Mouse (Mus musculus) intestine, embryonic 14.5 days (tissue): ENCODE results near the gene Akap13. TPM values are rescaled to one million over a fixed set of nuclear protein-coding genes. Genes with fewer than 3 reads are reported as not detected.

ENCODE experiments used
- ATAC-seq: fragments of 200-750 bp; cut with Nextera tagmentation; replicated peaks from 2 replicates; pipeline ENCODE4 v1.8.0; 2017; ENCODE audit warnings: low read depth, moderate number of reproducible peaks, moderate TSS enrichment, moderate library complexity; ENCODE audit not compliant: low FRiP score, low TSS enrichment
- DNase-seq: peaks from one replicate; pipeline ENCODE4 v3.0.0-alpha.2; 2018; ENCODE audit warnings: low spot score
- H3K27ac ChIP-seq: fragments of 300-500 bp; sonication (generic); 2 replicates; pipeline ENCODE4 v1.5.1; 2014; ENCODE audit warnings: low read depth, mild to moderate bottlenecking, control low read depth
- H3K27me3 ChIP-seq: fragments of 300-500 bp; sonication (generic); replicated peaks from 2 replicates; pipeline ENCODE4 v1.6.1; 2014; ENCODE audit warnings: low read length, control low read depth; ENCODE audit not compliant: control insufficient read depth, insufficient read depth
- H3K36me3 ChIP-seq: fragments of 300-500 bp; sonication (generic); 2 replicates; pipeline ENCODE4 v1.6.1; 2014; ENCODE audit warnings: low read length, control low read depth; ENCODE audit not compliant: control insufficient read depth, insufficient read depth
- H3K4me1 ChIP-seq: fragments of 300-500 bp; sonication (generic); replicated peaks from 2 replicates; pipeline ENCODE4 v1.6.1; 2014; ENCODE audit warnings: low read length, control low read depth, mixed read lengths; ENCODE audit not compliant: control insufficient read depth, insufficient read depth
- H3K4me2 ChIP-seq: fragments of 300-500 bp; sonication (generic); 2 replicates; pipeline ENCODE4 v1.6.1; 2014; ENCODE audit warnings: low read length
- H3K4me3 ChIP-seq: fragments of 300-500 bp; sonication (generic); 2 replicates; pipeline ENCODE4 v1.5.1; 2014; ENCODE audit warnings: low read depth, low read length, control low read depth, mixed read lengths
- H3K9ac ChIP-seq: fragments of 300-500 bp; sonication (generic); 2 replicates; pipeline ENCODE4 v1.6.1; 2014; ENCODE audit warnings: mild to moderate bottlenecking, low read length
- H3K9me3 ChIP-seq: fragments of 300-500 bp; sonication (generic); 2 replicates; pipeline ENCODE4 v1.6.1; 2016; ENCODE audit warnings: low read length, control low read depth; ENCODE audit not compliant: control insufficient read depth
- WGBS: fragments of 180-500 bp; shearing (Covaris S2); extraction: QIAGEN DNeasy Blood & Tissue Kit; methylation state at CpG from one replicate; pipeline ENCODE4 v1.1.7; 2014; 5-methylcytosine and 5-hydroxymethylcytosine counted together
- polyA plus RNA-seq: library from polyadenylated mRNA; unstranded; fragments of >200 nt; fragmentation: Nextera tagmentation; extraction: Ambion mirVana; gene quantifications from 2 replicates; pipeline ENCODE4 v1.2.1, GENCODE M21; 2014

Gene Akap13
- polyA plus RNA-seq, 1 experiment from 2014 or later, result 51.5 TPM

GRCm38 (mm10) chr7:75498627-75499026, 43.3 kb downstream of the Akap13 start:
- Histone ChIP-seq H3K36me3 (no peaks in the 10 kb centered on the region), H3K27me3 (no peaks in the 10 kb centered on the region), H3K27ac (peak overlapping the region; percentile 24), H3K4me3 (no peak overlapping the region), H3K9me3 (no peaks in the 10 kb centered on the region), H3K9ac (no peak overlapping the region), H3K4me2 (no peak overlapping the region), H3K4me1 (peaks cover 23% of the 10 kb centered on the region; the same call in 1 of the 2 replicates)
- WGBS, result 34% methylated on average over 5 of the region's 5 CpGs
- no peak for DNase-seq
- ATAC-seq, result peak; percentile 28; the same call in 1 of the 2 replicates

DNA sequence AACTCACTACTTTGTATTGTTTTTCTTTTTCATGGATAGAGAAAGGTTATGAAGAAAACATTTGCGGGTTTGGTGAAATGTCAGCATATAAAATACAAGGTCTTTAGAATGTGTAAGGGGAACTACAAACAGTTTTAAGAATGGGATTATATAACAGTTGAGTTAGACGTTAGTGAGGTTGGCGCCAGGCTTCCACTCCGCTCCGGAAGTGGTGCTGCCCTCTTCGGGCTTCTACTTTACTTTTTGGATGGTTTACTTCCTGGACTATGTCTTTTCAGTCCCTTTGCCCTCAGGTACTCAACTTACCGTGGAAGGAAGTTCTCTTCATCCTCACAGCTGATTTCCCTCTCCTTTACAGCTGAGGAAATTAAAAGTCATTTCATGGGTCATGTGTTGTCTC, 43.9 kb downstream of the Akap13 start:
- WGBS, result 72% methylated on average over 7 of the region's 7 CpGs
- no peak for DNase-seq
- Histone ChIP-seq H3K4me2 (no peak overlapping the region), H3K9ac (no peak overlapping the region), H3K27ac (no peak overlapping the region), H3K36me3 (no peaks in the 10 kb centered on the region), H3K4me3 (no peak overlapping the region), H3K4me1 (peaks cover 21% of the 10 kb centered on the region; the same call in 1 of the 2 replicates), H3K27me3 (no peaks in the 10 kb centered on the region), H3K9me3 (no peaks in the 10 kb centered on the region)
- no peak for ATAC-seq

- 88% methylated on average over 4 of the region's 4 CpGs for WGBS
- H3K9ac ChIP-seq, result no peak overlapping the region
- peaks cover 21% of the 10 kb centered on the region; the same call in 1 of the 2 replicates for H3K4me1 ChIP-seq
- no peaks in the 10 kb centered on the region for H3K36me3 ChIP-seq
- ATAC-seq, result no peak
- no peak for DNase-seq
- H3K4me2 ChIP-seq, result no peak overlapping the region
- no peak overlapping the region for H3K4me3 ChIP-seq
- H3K27me3 ChIP-seq, result no peaks in the 10 kb centered on the region
- H3K27ac ChIP-seq, result no peak overlapping the region
- no peaks in the 10 kb centered on the region for H3K9me3 ChIP-seq
These were observed 44.8 kb downstream of the Akap13 start for GRCm38 (mm10) chr7:75500164-75500563.

- H3K9ac ChIP-seq, result no peak overlapping the region
- H3K4me2 ChIP-seq, result no peak overlapping the region
- ATAC-seq (no peak), DNase-seq (no peak)
- peaks cover 21% of the 10 kb centered on the region; the same call in 1 of the 2 replicates for H3K4me1 ChIP-seq
- H3K27me3 ChIP-seq, result no peaks in the 10 kb centered on the region
- 91% methylated on average over 4 of the region's 4 CpGs for WGBS
- no peaks in the 10 kb centered on the region for H3K9me3 ChIP-seq
- no peak overlapping the region for H3K27ac ChIP-seq
- no peaks in the 10 kb centered on the region for H3K36me3 ChIP-seq
- no peak overlapping the region for H3K4me3 ChIP-seq
These were observed 45.5 kb downstream of the Akap13 start for GRCm38 (mm10) chr7:75500793-75501192.

DNA sequence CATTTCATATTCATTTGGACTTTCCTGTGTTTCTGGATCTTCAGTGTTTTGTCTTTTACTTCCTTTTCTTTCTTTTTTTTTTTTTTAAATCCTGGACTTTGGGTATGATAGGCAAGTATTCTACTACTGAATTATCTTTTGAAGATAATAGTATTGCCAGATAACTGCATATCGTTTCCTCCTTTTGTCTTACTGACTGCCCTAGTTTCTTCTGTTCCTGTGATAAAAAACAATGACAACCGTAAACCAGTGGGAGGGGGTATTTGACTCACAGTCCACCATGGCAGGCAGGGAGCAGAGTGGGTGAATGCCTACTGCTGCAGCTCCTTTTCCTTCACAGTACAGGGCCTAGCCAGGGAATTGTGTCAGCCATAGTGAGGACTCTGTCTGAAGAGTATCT, 49.2 kb downstream of the Akap13 start:
- Histone ChIP-seq H3K4me1 (peaks cover 14% of the 10 kb centered on the region), H3K4me3 (no peak overlapping the region), H3K9ac (no peak overlapping the region), H3K27ac (no peak overlapping the region), H3K9me3 (no peaks in the 10 kb centered on the region), H3K36me3 (no peaks in the 10 kb centered on the region), H3K27me3 (no peaks in the 10 kb centered on the region), H3K4me2 (no peak overlapping the region)
- ATAC-seq (no peak), DNase-seq (no peak)
- 65% methylated on average over 2 of the region's 2 CpGs for WGBS

- Histone ChIP-seq H3K4me3 (no peak overlapping the region), H3K9ac (no peak overlapping the region), H3K36me3 (no peaks in the 10 kb centered on the region), H3K27ac (0 out of 2 replicates have a peak overlapping the region, but pooled peaks have one; percentile 22), H3K4me1 (peaks cover 17% of the 10 kb centered on the region), H3K9me3 (no peaks in the 10 kb centered on the region), H3K4me2 (no peak overlapping the region), H3K27me3 (no peaks in the 10 kb centered on the region)
- no peak for ATAC-seq
- DNase-seq, result no peak
- WGBS, result 73% methylated on average over 4 of the region's 4 CpGs
These were observed 51.3 kb downstream of the Akap13 start for GRCm38 (mm10) chr7:75506628-75507027.

GRCm38 (mm10) chr7:75509085-75509873, 53.9 kb downstream of the Akap13 start:
- H3K9me3 ChIP-seq, result no peaks in the 10 kb centered on the region
- H3K36me3 ChIP-seq, result no peaks in the 10 kb centered on the region
- no peak overlapping the region for H3K9ac ChIP-seq
- no peak overlapping the region for H3K4me3 ChIP-seq
- H3K27me3 ChIP-seq, result no peaks in the 10 kb centered on the region
- 49% methylated on average over 5 of the region's 5 CpGs for WGBS
- DNase-seq, result no peak
- peaks cover 17% of the 10 kb centered on the region for H3K4me1 ChIP-seq
- peak overlapping the region; percentile 11; the same call in 1 of the 2 replicates for H3K27ac ChIP-seq
- ATAC-seq, result no peak
- no peak overlapping the region for H3K4me2 ChIP-seq

GRCm38 (mm10) chr7:75515472-75515871, 60.1 kb downstream of the Akap13 start:
- WGBS, result 83% methylated on average over 6 of the region's 6 CpGs
- Histone ChIP-seq H3K9ac (no peak overlapping the region), H3K9me3 (no peaks in the 10 kb centered on the region), H3K4me1 (peaks cover 12% of the 10 kb centered on the region), H3K4me2 (no peak overlapping the region), H3K36me3 (no peaks in the 10 kb centered on the region), H3K4me3 (no peak overlapping the region), H3K27me3 (no peaks in the 10 kb centered on the region), H3K27ac (no peak overlapping the region)
- ATAC-seq (no peak), DNase-seq (no peak)
